Mouse (Mus musculus) intestine, embryonic 14.5 days (tissue): ENCODE measurements around the gene Crim1. TPM values are rescaled to one million over a fixed set of nuclear protein-coding genes. Genes with fewer than 3 reads are reported as not detected.

Experiments
- ATAC-seq: fragments of 200-750 bp; cut with Nextera tagmentation; replicated peaks from 2 replicates; pipeline ENCODE4 v1.8.0; 2017; ENCODE audit warnings: low read depth, moderate number of reproducible peaks, moderate TSS enrichment, moderate library complexity; ENCODE audit not compliant: low FRiP score, low TSS enrichment
- DNase-seq: peaks from one replicate; pipeline ENCODE4 v3.0.0-alpha.2; 2018; ENCODE audit warnings: low spot score
- H3K27ac ChIP-seq: fragments of 300-500 bp; sonication (generic); 2 replicates; pipeline ENCODE4 v1.5.1; 2014; ENCODE audit warnings: low read depth, mild to moderate bottlenecking, control low read depth
- H3K27me3 ChIP-seq: fragments of 300-500 bp; sonication (generic); replicated peaks from 2 replicates; pipeline ENCODE4 v1.6.1; 2014; ENCODE audit warnings: low read length, control low read depth; ENCODE audit not compliant: control insufficient read depth, insufficient read depth
- H3K36me3 ChIP-seq: fragments of 300-500 bp; sonication (generic); 2 replicates; pipeline ENCODE4 v1.6.1; 2014; ENCODE audit warnings: low read length, control low read depth; ENCODE audit not compliant: control insufficient read depth, insufficient read depth
- H3K4me1 ChIP-seq: fragments of 300-500 bp; sonication (generic); replicated peaks from 2 replicates; pipeline ENCODE4 v1.6.1; 2014; ENCODE audit warnings: low read length, control low read depth, mixed read lengths; ENCODE audit not compliant: control insufficient read depth, insufficient read depth
- H3K4me2 ChIP-seq: fragments of 300-500 bp; sonication (generic); 2 replicates; pipeline ENCODE4 v1.6.1; 2014; ENCODE audit warnings: low read length
- H3K4me3 ChIP-seq: fragments of 300-500 bp; sonication (generic); 2 replicates; pipeline ENCODE4 v1.5.1; 2014; ENCODE audit warnings: low read depth, low read length, control low read depth, mixed read lengths
- H3K9ac ChIP-seq: fragments of 300-500 bp; sonication (generic); 2 replicates; pipeline ENCODE4 v1.6.1; 2014; ENCODE audit warnings: mild to moderate bottlenecking, low read length
- H3K9me3 ChIP-seq: fragments of 300-500 bp; sonication (generic); 2 replicates; pipeline ENCODE4 v1.6.1; 2016; ENCODE audit warnings: low read length, control low read depth; ENCODE audit not compliant: control insufficient read depth
- WGBS: fragments of 180-500 bp; shearing (Covaris S2); extraction: QIAGEN DNeasy Blood & Tissue Kit; methylation state at CpG from one replicate; pipeline ENCODE4 v1.1.7; 2014; 5-methylcytosine and 5-hydroxymethylcytosine counted together
- polyA plus RNA-seq: library from polyadenylated mRNA; unstranded; fragments of >200 nt; fragmentation: Nextera tagmentation; extraction: Ambion mirVana; gene quantifications from 2 replicates; pipeline ENCODE4 v1.2.1, GENCODE M21; 2014

Crim1 gene
- polyA plus RNA-seq, 1 experiment from 2014 or later, result 6.1 TPM

- DNase-seq, result peak; percentile 45
Observed at GRCm38 (mm10) chr17:78392401-78393087, 192.5 kb downstream of the Crim1 start.

DNA sequence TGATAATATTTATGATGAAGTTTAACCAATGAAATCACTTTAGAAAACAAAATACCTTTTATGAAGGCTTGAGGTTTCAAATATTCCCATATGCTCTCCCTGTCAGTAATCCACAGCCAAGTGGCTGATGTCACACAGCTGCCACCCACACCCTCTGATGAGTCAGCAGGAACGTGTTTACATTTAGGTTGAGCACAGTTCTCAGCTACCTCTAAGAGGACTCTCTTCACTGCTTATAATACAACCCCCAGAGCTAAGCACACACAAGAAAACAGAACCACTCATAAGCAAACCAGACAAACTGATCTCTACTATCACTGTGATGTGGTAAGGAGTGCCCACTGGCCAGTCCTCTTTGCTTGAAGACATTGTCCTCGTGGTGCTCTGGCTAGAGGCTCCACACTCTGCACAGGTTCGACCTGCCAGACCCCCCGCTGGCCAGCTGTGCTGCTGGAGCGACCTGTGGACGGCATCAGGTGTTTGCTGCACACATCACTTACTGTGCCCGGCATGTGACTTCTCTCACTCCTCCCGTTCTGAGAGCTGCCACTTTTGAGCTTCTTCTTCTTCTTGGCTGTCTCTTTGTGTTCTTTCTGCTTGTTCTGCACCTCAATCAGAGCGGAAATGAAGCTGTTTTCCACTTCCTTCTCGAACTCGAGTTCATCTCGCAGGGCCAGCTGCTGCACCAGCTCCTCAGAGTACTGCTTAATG lies 200.2 kb downstream of the Crim1 start:
- Histone ChIP-seq H3K9me3 (no peaks in the 10 kb centered on the region), H3K4me2 (no peak overlapping the region), H3K9ac (no peak overlapping the region), H3K36me3 (peaks cover 44% of the 10 kb centered on the region), H3K4me1 (peaks cover 3% of the 10 kb centered on the region; the same call in 1 of the 2 replicates), H3K27me3 (no peaks in the 10 kb centered on the region), H3K27ac (no peak overlapping the region), H3K4me3 (no peak overlapping the region)
- ATAC-seq, result no peak; the same call in 1 of the 2 replicates
- WGBS, result 76% methylated on average over 12 of the region's 12 CpGs
- no peak for DNase-seq

More at GRCm38 (mm10) chr17:78392401-78393087, 192.5 kb downstream of the Crim1 start:
- ATAC-seq, result no peak
- H3K4me3 ChIP-seq, result no peak overlapping the region
- no peak overlapping the region for H3K9ac ChIP-seq
- no peak overlapping the region for H3K27ac ChIP-seq
- H3K9me3 ChIP-seq, result no peaks in the 10 kb centered on the region
- no peaks in the 10 kb centered on the region for H3K27me3 ChIP-seq
- H3K4me2 ChIP-seq, result no peak overlapping the region
- peaks cover 7% of the 10 kb centered on the region; the same call in 1 of the 2 replicates for H3K36me3 ChIP-seq
- 0 out of 2 replicates have a peak, but pooled peaks cover 3% of the 10 kb centered on the region for H3K4me1 ChIP-seq
- WGBS, result 60% methylated on average over 9 of the region's 9 CpGs

- WGBS, result 62% methylated on average over 6 of the region's 6 CpGs
- peaks cover 3% of the 10 kb centered on the region; the same call in 1 of the 2 replicates for H3K4me1 ChIP-seq
- no peaks in the 10 kb centered on the region for H3K27me3 ChIP-seq
- no peak for DNase-seq
- peaks cover 41% of the 10 kb centered on the region for H3K36me3 ChIP-seq
- no peak overlapping the region for H3K4me3 ChIP-seq
- H3K9me3 ChIP-seq, result no peaks in the 10 kb centered on the region
- H3K9ac ChIP-seq, result no peak overlapping the region
- no peak overlapping the region for H3K4me2 ChIP-seq
- peak; percentile 50; the same call in 1 of the 2 replicates for ATAC-seq
- no peak overlapping the region for H3K27ac ChIP-seq
Observed at GRCm38 (mm10) chr17:78401311-78401710, 201.3 kb downstream of the Crim1 start.

GRCm38 (mm10) chr17:78401713-78402112 lies 201.7 kb downstream of the Crim1 start:
- H3K4me1 ChIP-seq, result peaks cover 3% of the 10 kb centered on the region; the same call in 1 of the 2 replicates
- no peaks in the 10 kb centered on the region for H3K27me3 ChIP-seq
- 47% methylated on average over 4 of the region's 4 CpGs for WGBS
- no peak overlapping the region for H3K9ac ChIP-seq
- ATAC-seq (no peak), DNase-seq (no peak)
- no peaks in the 10 kb centered on the region for H3K9me3 ChIP-seq
- peaks cover 38% of the 10 kb centered on the region for H3K36me3 ChIP-seq
- H3K27ac ChIP-seq, result no peak overlapping the region
- no peak overlapping the region for H3K4me2 ChIP-seq
- no peak overlapping the region for H3K4me3 ChIP-seq

- 56% methylated on average over 6 of the region's 6 CpGs for WGBS
- Histone ChIP-seq H3K27me3 (no peaks in the 10 kb centered on the region), H3K9ac (no peak overlapping the region), H3K4me2 (no peak overlapping the region), H3K4me1 (peaks cover 3% of the 10 kb centered on the region; the same call in 1 of the 2 replicates), H3K4me3 (no peak overlapping the region), H3K9me3 (no peaks in the 10 kb centered on the region), H3K27ac (no peak overlapping the region), H3K36me3 (peaks cover 37% of the 10 kb centered on the region)
- DNase-seq, result no peak
- ATAC-seq, result no peak
Observed at GRCm38 (mm10) chr17:78402174-78402573, 202.1 kb downstream of the Crim1 start.

DNA sequence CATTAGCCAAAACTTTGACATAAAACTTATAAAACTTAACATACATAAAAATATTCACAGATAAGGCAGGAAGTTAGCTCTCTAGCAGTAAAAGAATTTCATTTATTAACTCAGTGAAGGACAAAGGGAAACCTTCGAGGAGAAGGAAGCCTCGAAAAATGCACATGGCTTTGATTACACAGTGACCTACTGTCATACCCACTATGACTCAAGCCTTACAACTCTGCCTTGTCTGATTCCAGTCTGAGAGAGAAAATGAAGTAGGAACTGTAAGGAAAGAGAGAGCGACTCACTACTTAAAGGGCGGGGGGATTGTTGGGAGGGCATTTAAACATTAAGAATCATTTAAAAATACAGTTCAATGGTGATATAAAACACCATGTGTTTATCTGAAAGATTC lies 203.2 kb downstream of the Crim1 start:
- Histone ChIP-seq H3K4me3 (no peak overlapping the region), H3K27ac (no peak overlapping the region), H3K9me3 (no peaks in the 10 kb centered on the region), H3K27me3 (no peaks in the 10 kb centered on the region), H3K4me2 (no peak overlapping the region), H3K4me1 (peaks cover 4% of the 10 kb centered on the region; the same call in 1 of the 2 replicates), H3K36me3 (peaks cover 39% of the 10 kb centered on the region), H3K9ac (no peak overlapping the region)
- ATAC-seq (no peak), DNase-seq (no peak)
- WGBS, result 59% methylated on average over 4 of the region's 4 CpGs

DNA sequence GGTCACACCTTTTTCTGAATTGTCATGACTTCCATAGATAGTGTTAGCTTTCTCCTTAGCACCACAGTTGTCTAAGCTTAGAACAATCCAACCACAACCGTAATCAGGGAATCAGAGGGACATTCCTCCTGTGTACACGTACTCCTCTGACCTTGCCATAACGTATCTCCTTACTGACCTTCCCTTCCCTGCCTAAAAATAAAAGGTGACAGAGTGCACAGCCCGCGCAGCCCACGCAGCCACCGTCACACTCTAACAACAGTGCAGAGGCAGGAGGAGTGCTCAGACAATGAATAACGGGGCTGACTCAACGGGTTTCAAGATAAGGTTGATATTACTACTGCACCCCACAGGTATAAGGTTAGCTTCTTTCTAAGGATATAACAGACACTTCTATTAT lies 203.8 kb downstream of the Crim1 start:
- peaks cover 10% of the 10 kb centered on the region; the same call in 1 of the 2 replicates for H3K4me1 ChIP-seq
- no peak overlapping the region for H3K27ac ChIP-seq
- 91% methylated on average over 9 of the region's 9 CpGs for WGBS
- H3K36me3 ChIP-seq, result peaks cover 40% of the 10 kb centered on the region
- no peaks in the 10 kb centered on the region for H3K27me3 ChIP-seq
- no peak overlapping the region for H3K4me3 ChIP-seq
- no peaks in the 10 kb centered on the region for H3K9me3 ChIP-seq
- ATAC-seq, result no peak
- H3K9ac ChIP-seq, result no peak overlapping the region
- no peak for DNase-seq
- H3K4me2 ChIP-seq, result no peak overlapping the region

GRCm38 (mm10) chr17:78405336-78405735 lies 205.3 kb downstream of the Crim1 start:
- Histone ChIP-seq H3K9me3 (no peaks in the 10 kb centered on the region), H3K27me3 (no peaks in the 10 kb centered on the region), H3K36me3 (peaks cover 39% of the 10 kb centered on the region), H3K4me3 (no peak overlapping the region), H3K4me2 (no peak overlapping the region), H3K27ac (no peak overlapping the region), H3K4me1 (peaks cover 9% of the 10 kb centered on the region; the same call in 1 of the 2 replicates), H3K9ac (no peak overlapping the region)
- WGBS, result 90% methylated on average over 3 of the region's 3 CpGs
- ATAC-seq, result no peak
- DNase-seq, result no peak
